In the genomic region with DNA sequence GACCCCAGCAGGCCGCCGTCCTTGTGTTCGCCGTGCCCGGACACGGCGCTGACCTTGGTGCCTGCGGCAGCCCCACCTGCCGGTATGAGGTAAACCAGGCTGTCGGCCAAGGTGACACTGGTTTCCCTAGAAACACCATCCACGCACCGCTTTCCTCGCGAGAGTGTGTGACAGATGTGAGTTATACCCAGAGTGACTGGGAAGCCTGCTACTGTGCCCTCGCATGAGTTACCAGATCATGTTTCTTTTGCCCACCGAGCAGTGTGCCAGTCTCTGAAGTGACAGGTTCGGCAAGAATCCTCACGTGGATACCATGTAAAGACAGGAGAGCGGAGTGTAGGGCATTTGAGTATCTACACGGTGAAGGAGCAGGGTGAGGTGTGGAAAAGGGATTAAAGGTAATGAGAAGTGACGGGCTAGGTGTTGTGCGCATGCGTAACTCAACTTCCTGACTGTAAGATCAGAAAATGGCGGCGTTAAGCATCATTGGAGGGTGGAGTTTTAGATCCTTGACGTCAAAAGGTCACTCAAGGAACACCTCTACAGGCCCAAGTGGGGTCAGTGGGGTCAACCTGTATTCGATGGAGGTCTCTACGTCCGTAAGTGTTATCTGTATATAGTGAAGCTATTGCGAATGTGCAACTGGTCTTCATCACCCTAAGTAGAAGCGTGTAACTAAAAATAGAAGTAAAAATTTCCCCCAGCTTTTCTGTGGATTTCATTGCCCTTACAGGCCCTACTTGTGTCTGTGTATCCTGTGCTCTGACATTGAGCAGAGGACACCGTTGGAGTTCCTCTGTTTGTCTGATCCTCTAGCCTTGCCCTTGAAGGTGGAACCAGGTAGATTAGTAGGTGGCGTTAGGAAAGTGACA, we compare ENCODE assay signal across 8 mouse cellular contexts. TPM values are rescaled to one million over a fixed set of nuclear protein-coding genes. Genes with fewer than 3 reads are reported as not detected.
DNase-seq lines count a peak whose midpoint lies in the region; ATAC-seq and TF ChIP-seq lines count a peak whose summit lies in the region.

No protein-coding gene starts in this region.

- peak; percentile 78 for DNase-seq in spleen, adult 12 weeks (ENCODE audit: low spot score)
- DNase-seq in spleen, adult 18-20 months = no peak
- DNase-seq in embryo, embryonic 10 days (ENCODE audit: low spot score) = peak; percentile 86
- peak; percentile 12 for DNase-seq in gastrocnemius, postnatal 14 days
- DNase-seq in midbrain, postnatal 0 days (ENCODE audit: low spot score) = peak; percentile 88
- DNase-seq in telencephalon, adult 2 months (ENCODE audit: low read depth, low spot score) = peak; percentile 80

- WGBS in intestine, embryonic 16.5 days = 13% methylated on average over 33 of the region's 33 CpGs
- 16% methylated on average over 33 of the region's 33 CpGs for WGBS in limb, embryonic 15.5 days
- WGBS in midbrain, postnatal 0 days = 20% methylated on average over 33 of the region's 33 CpGs

- peak; percentile 61 for TF ChIP-seq CTCF in midbrain, postnatal 0 days (IDR thresholded peaks at IDR 0.05)

- peaks cover 5% of the 10 kb centered on the region; the same call in 1 of the 2 replicates for H3K36me3 ChIP-seq in intestine, embryonic 16.5 days (ENCODE audit: control insufficient read depth, insufficient read depth, low read length)
- peaks cover 5% of the 10 kb centered on the region for H3K36me3 ChIP-seq in limb, embryonic 15.5 days
- peaks cover 5% of the 10 kb centered on the region; the same call in 1 of the 2 replicates for H3K36me3 ChIP-seq in midbrain, postnatal 0 days (ENCODE audit: insufficient read depth, low read length)

- peak overlapping the region; percentile 87 for H3K9ac ChIP-seq in intestine, embryonic 16.5 days (ENCODE audit: low read depth, low read length)
- H3K9ac ChIP-seq in limb, embryonic 15.5 days = peak overlapping the region; percentile 77
- peak overlapping the region; percentile 63 for H3K9ac ChIP-seq in midbrain, postnatal 0 days (replicated peaks; ENCODE audit: low read length, poor library complexity, severe bottlenecking)

- ATAC-seq in intestine, embryonic 16.5 days = peak; percentile 30
- peak; percentile 66 for ATAC-seq in limb, embryonic 15.5 days (ENCODE audit: insufficient number of reproducible peaks, low FRiP score, low TSS enrichment, low read depth)
- peak; percentile 85 for ATAC-seq in midbrain, postnatal 0 days (ENCODE audit: low FRiP score)

- H3K9me3 ChIP-seq in intestine, embryonic 16.5 days (ENCODE audit: control insufficient read depth, low read length) = no peaks in the 10 kb centered on the region
- H3K9me3 ChIP-seq in limb, embryonic 15.5 days = no peaks in the 10 kb centered on the region
- no peaks in the 10 kb centered on the region for H3K9me3 ChIP-seq in midbrain, postnatal 0 days (ENCODE audit: low read length)

- H3K4me3 ChIP-seq in intestine, embryonic 16.5 days (ENCODE audit: low read length) = peak overlapping the region; percentile 82
- H3K4me3 ChIP-seq in limb, embryonic 15.5 days = peak overlapping the region; percentile 91
- peak overlapping the region; percentile 51 for H3K4me3 ChIP-seq in midbrain, postnatal 0 days (ENCODE audit: low read depth, low read length)

- peaks cover 2% of the 10 kb centered on the region; the same call in 1 of the 2 replicates for H3K4me1 ChIP-seq in intestine, embryonic 16.5 days (ENCODE audit: control insufficient read depth, insufficient read depth, low read length)
- peaks cover 5% of the 10 kb centered on the region; the same call in 1 of the 2 replicates for H3K4me1 ChIP-seq in limb, embryonic 15.5 days
- H3K4me1 ChIP-seq in midbrain, postnatal 0 days (ENCODE audit: insufficient read depth, low read length) = peaks cover 6% of the 10 kb centered on the region; the same call in 1 of the 2 replicates

- H3K4me2 ChIP-seq in intestine, embryonic 16.5 days (ENCODE audit: low read depth, low read length) = peak overlapping the region; percentile 77
- H3K4me2 ChIP-seq in limb, embryonic 15.5 days = peak overlapping the region; percentile 68
- peak overlapping the region; percentile 70 for H3K4me2 ChIP-seq in midbrain, postnatal 0 days (ENCODE audit: low read depth, low read length, poor library complexity, severe bottlenecking)

- no peaks in the 10 kb centered on the region for H3K27me3 ChIP-seq in intestine, embryonic 16.5 days (replicated peaks; ENCODE audit: control insufficient read depth, insufficient read depth, low read length)
- H3K27me3 ChIP-seq in limb, embryonic 15.5 days = no peaks in the 10 kb centered on the region
- no peaks in the 10 kb centered on the region for H3K27me3 ChIP-seq in midbrain, postnatal 0 days (ENCODE audit: insufficient read depth, low read length)

- peak overlapping the region; percentile 97 for H3K27ac ChIP-seq in intestine, embryonic 16.5 days (ENCODE audit: low read length)
- peak overlapping the region; percentile 93 for H3K27ac ChIP-seq in limb, embryonic 15.5 days
- peak overlapping the region; percentile 86 for H3K27ac ChIP-seq in midbrain, postnatal 0 days (ENCODE audit: low read depth, low read length)

- intact Hi-C loops in gastrocnemius, postnatal 14 days (cut with DNase I; ENCODE audit: low total_unique reads) = no loop called here

RNA-seq across cellular contexts. Expression of gene Ogdh, which starts 0.9 kb away (rescaled TPM):
- total RNA-seq in gastrocnemius, postnatal 14 days (2021) = 100 to 1,000 TPM; 497 to 603 TPM
- 171 and 189 TPM in 2 replicates for polyA plus RNA-seq in intestine, embryonic 16.5 days (2015; fragmentation: Nextera tagmentation; extraction: Ambion mirVana)
- polyA plus RNA-seq in limb, embryonic 15.5 days (2015; fragmentation: Nextera tagmentation; extraction: Ambion mirVana) = 91.4 and 101 TPM in 2 replicates
- total RNA-seq in midbrain, postnatal 0 days (2014; rRNA removed) = 124 and 134 TPM in 2 replicates
- polyA plus RNA-seq in midbrain, postnatal 0 days (2015; fragmentation: Nextera tagmentation; extraction: Ambion mirVana) = 136 and 139 TPM in 2 replicates

RNA-seq across cellular contexts. Expression of gene Tmed4, which starts 17.7 kb away (rescaled TPM):
- 10 to 100 TPM; 56.3 to 62.4 TPM for total RNA-seq in gastrocnemius, postnatal 14 days (2021)
- 165 and 177 TPM in 2 replicates for polyA plus RNA-seq in intestine, embryonic 16.5 days (2015; fragmentation: Nextera tagmentation; extraction: Ambion mirVana)
- polyA plus RNA-seq in limb, embryonic 15.5 days (2015; fragmentation: Nextera tagmentation; extraction: Ambion mirVana) = 104 and 106 TPM in 2 replicates
- 69.9 and 92.7 TPM in 2 replicates for total RNA-seq in midbrain, postnatal 0 days (2014; rRNA removed)
- polyA plus RNA-seq in midbrain, postnatal 0 days (2015; fragmentation: Nextera tagmentation; extraction: Ambion mirVana) = 90.1 and 98.9 TPM in 2 replicates

RNA-seq across cellular contexts. Expression of gene Ddx56, which starts 24.8 kb away (rescaled TPM):
- total RNA-seq in gastrocnemius, postnatal 14 days (2021) = 10 to 100 TPM; 26.8 to 31.4 TPM
- polyA plus RNA-seq in intestine, embryonic 16.5 days (2015; fragmentation: Nextera tagmentation; extraction: Ambion mirVana) = 100 and 110 TPM in 2 replicates
- polyA plus RNA-seq in limb, embryonic 15.5 days (2015; fragmentation: Nextera tagmentation; extraction: Ambion mirVana) = 81.0 and 91.8 TPM in 2 replicates
- 74.8 and 77.4 TPM in 2 replicates for total RNA-seq in midbrain, postnatal 0 days (2014; rRNA removed)
- 64.4 and 75.9 TPM in 2 replicates for polyA plus RNA-seq in midbrain, postnatal 0 days (2015; fragmentation: Nextera tagmentation; extraction: Ambion mirVana)

Comparison
In these comparisons a context has a peak if more than half of its experiments do, and no peak if none do; other contexts are left out.
1. DNase-seq: peak in spleen, adult 12 weeks (single experiment), embryo, embryonic 10 days (single experiment), gastrocnemius, postnatal 14 days (single experiment), midbrain, postnatal 0 days (single experiment) and telencephalon, adult 2 months (single experiment); none in spleen, adult 18-20 months (0 of 2).
2. ATAC-seq: peak in every context shown above with its lines; median percentile 85 in midbrain, postnatal 0 days; 66 in limb, embryonic 15.5 days; 30 in intestine, embryonic 16.5 days.
3. Peak in every context shown above with its lines, with median percentiles within 50 percentile points of each other: H3K27ac ChIP-seq, H3K4me2 ChIP-seq, H3K4me3 ChIP-seq and H3K9ac ChIP-seq.